Mouse (Mus musculus): ENCODE results near the gene Lcorl.

GRCm38 (mm10) chr5:45677639-45678038 lies 179.8 kb downstream of the Lcorl start:
- TF ChIP-seq CTCF (IDR thresholded peaks at IDR 0.05; ENCODE audit: low read depth) (no peak), EP300 (optimal IDR thresholded peaks at IDR 0.05) (no peak)
